Mouse (Mus musculus) ES-E14 (cell line): Measurements from ENCODE around the gene St7. TPM values are rescaled to one million over a fixed set of nuclear protein-coding genes. Genes with fewer than 3 reads are reported as not detected.

ENCODE experiments used
- DNase-seq: peaks from one replicate; pipeline ENCODE4 v3.0.0-alpha.2; 2013; ENCODE audit warnings: low read depth, low spot score
- H3K27ac ChIP-seq: 2 replicates; pipeline ENCODE4 v1.5.1; 2012; ENCODE audit warnings: low read depth, mild to moderate bottlenecking, low read length, moderate library complexity, mixed read lengths; ENCODE audit not compliant: poor library complexity, insufficient read depth, severe bottlenecking
- H3K36me3 ChIP-seq: 2 replicates; pipeline ENCODE4 v1.6.1; 2012; ENCODE audit warnings: mild to moderate bottlenecking, low read length, moderate library complexity, mixed read lengths; ENCODE audit not compliant: control insufficient read depth, poor library complexity, insufficient read depth, severe bottlenecking
- H3K4me1 ChIP-seq, 2 experiments: fragments of 150-350 bp in 1 of 2; sonication (generic) in 1 of 2; 2 replicates each; pipeline ENCODE4 v1.6.1; 2012; ENCODE audit warnings: low read length in 2 of 2, mild to moderate bottlenecking in 1 of 2, mixed read lengths in 1 of 2; ENCODE audit not compliant: control insufficient read depth in 2 of 2, insufficient read depth in 2 of 2, poor library complexity in 1 of 2
- H3K4me3 ChIP-seq, 2 experiments: fragments of 150-350 bp in 1 of 2; sonication (generic) in 1 of 2; 2 replicates each; pipeline ENCODE4 v1.5.1; 2012; ENCODE audit warnings: low read length in 2 of 2, low read depth in 1 of 2, mild to moderate bottlenecking in 1 of 2, mixed read lengths in 1 of 2; ENCODE audit not compliant: insufficient read depth in 1 of 2, poor library complexity in 1 of 2, severe bottlenecking in 1 of 2
- H3K9ac ChIP-seq: 2 replicates; pipeline ENCODE4 v1.6.1; 2012; ENCODE audit warnings: low read depth, mild to moderate bottlenecking, low read length, mixed read lengths; ENCODE audit not compliant: poor library complexity, insufficient read depth, severe bottlenecking
- H3K9me3 ChIP-seq: fragments of 150-350 bp; sonication (generic); 2 replicates; pipeline ENCODE4 v1.6.1; 2012; ENCODE audit warnings: low read depth, mild to moderate bottlenecking, low read length; ENCODE audit not compliant: control insufficient read depth, insufficient read depth
- CHD2 ChIP-seq: IDR thresholded peaks from 2 replicates; pipeline ENCODE4 v1.6.1; 2014; ENCODE audit warnings: mild to moderate bottlenecking, low read depth, low read length, inconsistent platforms
- HCFC1 ChIP-seq: IDR thresholded peaks from 2 replicates; pipeline ENCODE4 v1.6.1; 2012; ENCODE audit warnings: low read length, inconsistent platforms, borderline replicate concordance; ENCODE audit not compliant: insufficient read depth
- MAFK ChIP-seq: IDR thresholded peaks from 2 replicates; pipeline ENCODE4 v1.6.1; 2014; ENCODE audit warnings: mild to moderate bottlenecking, low read depth, low read length, inconsistent platforms; ENCODE audit not compliant: insufficient read depth
- ZC3H11A ChIP-seq: IDR thresholded peaks from 2 replicates; pipeline ENCODE4 v1.6.1; 2012; ENCODE audit warnings: low read depth, mild to moderate bottlenecking, inconsistent platforms, low read length, borderline replicate concordance
- ZNF384 ChIP-seq: IDR thresholded peaks from 2 replicates; pipeline ENCODE4 v1.6.1; 2012; ENCODE audit warnings: low read depth, low read length, inconsistent platforms
- in situ Hi-C, 2 experiments: fragments of 600-800 bp; cut with MboI; formaldehyde crosslinking; loops; one replicate each; pipeline ENCODE4 v1.15.1; 2025; ENCODE audit warnings: low sequenced_read_pairs in 2 of 2, inconsistent platforms in 1 of 2; ENCODE audit not compliant: unreplicated experiment in 2 of 2
- total RNA-seq: library from RNA; depleted of rRNA; stranded (reverse); fragments of 300-350 nt; gene quantifications from 2 replicates; pipeline ENCODE4 v1.2.3, GENCODE M21; 2012

Gene St7
- total RNA-seq, 1 experiment = 4.2 TPM

GRCm38 (mm10) chr6:17931835-17932234 is 239.1 kb downstream of the St7 start:
- TF ChIP-seq MAFK = no peak
- no peak for TF ChIP-seq HCFC1
- TF ChIP-seq ZC3H11A = no peak
- no peak for TF ChIP-seq ZNF384
- TF ChIP-seq CHD2 = no peak
- Histone ChIP-seq H3K9me3 (no peaks in the 10 kb centered on the region), H3K36me3 (no peaks in the 10 kb centered on the region), H3K27ac (no peak overlapping the region), H3K4me3 (no peak overlapping the region), H3K9ac (no peak overlapping the region), H3K4me1 (no peaks in the 10 kb centered on the region)
- in situ Hi-C loops = no loop called here
- DNase-seq = no peak

GRCm38 (mm10) chr6:17932806-17933205 is 240.1 kb downstream of the St7 start:
- H3K9ac ChIP-seq = no peak overlapping the region
- no peak for TF ChIP-seq HCFC1
- TF ChIP-seq ZNF384 = no peak
- TF ChIP-seq CHD2 = no peak
- TF ChIP-seq ZC3H11A = no peak
- no peak for TF ChIP-seq MAFK
- H3K36me3 ChIP-seq = no peaks in the 10 kb centered on the region
- H3K27ac ChIP-seq = no peak overlapping the region
- H3K4me3 ChIP-seq = no peak overlapping the region
- no peak for DNase-seq
- in situ Hi-C loops = no loop called here
- H3K9me3 ChIP-seq = no peaks in the 10 kb centered on the region
- no peaks in the 10 kb centered on the region for H3K4me1 ChIP-seq

- no peak for DNase-seq
- no peak overlapping the region for H3K9ac ChIP-seq
- no peak overlapping the region for H3K4me3 ChIP-seq
- H3K36me3 ChIP-seq = no peaks in the 10 kb centered on the region
- H3K27ac ChIP-seq = no peak overlapping the region
- no peak for TF ChIP-seq ZC3H11A
- TF ChIP-seq ZNF384 = no peak
- TF ChIP-seq HCFC1 = no peak
- TF ChIP-seq MAFK = no peak
- no peaks in the 10 kb centered on the region for H3K4me1 ChIP-seq
- H3K9me3 ChIP-seq = no peaks in the 10 kb centered on the region
- in situ Hi-C loops = no loop called here
Measured at GRCm38 (mm10) chr6:17938631-17939346, 246.1 kb downstream of the St7 start.

GRCm38 (mm10) chr6:17941916-17942315 is 249.2 kb downstream of the St7 start:
- Histone ChIP-seq H3K9ac (no peak overlapping the region), H3K4me1 (no peaks in the 10 kb centered on the region), H3K4me3 (no peak overlapping the region), H3K27ac (no peak overlapping the region), H3K9me3 (no peaks in the 10 kb centered on the region), H3K36me3 (no peaks in the 10 kb centered on the region)
- no peak for DNase-seq
- no peak for TF ChIP-seq ZC3H11A
- no peak for TF ChIP-seq HCFC1
- TF ChIP-seq ZNF384 = no peak
- no peak for TF ChIP-seq MAFK
- TF ChIP-seq CHD2 = no peak
- in situ Hi-C loops = no loop called here

GRCm38 (mm10) chr6:17942344-17942743 is 249.6 kb downstream of the St7 start:
- no peak overlapping the region for H3K27ac ChIP-seq
- H3K9me3 ChIP-seq = no peaks in the 10 kb centered on the region
- TF ChIP-seq CHD2 (no peak), HCFC1 (no peak), MAFK (no peak), ZC3H11A (no peak), ZNF384 (no peak)
- H3K4me1 ChIP-seq = no peaks in the 10 kb centered on the region
- no peaks in the 10 kb centered on the region for H3K36me3 ChIP-seq
- no peak overlapping the region for H3K9ac ChIP-seq
- DNase-seq = no peak
- no peak overlapping the region for H3K4me3 ChIP-seq
- in situ Hi-C loops = no loop called here
